Mouse (Mus musculus) intestine, embryonic 16.5 days (tissue): ENCODE measurements at regions not wholly inside any gene's neighbourhood (a gene's known extent, or its start where the extent isn't known, plus 50 kb on each side); places are given as distances from the start of the nearest gene placed in this dataset.

Experiments
- ATAC-seq: fragments of 200-750 bp; cut with Nextera tagmentation; 2 replicates; pipeline ENCODE4 v1.8.0; 2017; ENCODE audit warnings: moderate TSS enrichment, moderate library complexity
- H3K27ac ChIP-seq: fragments of 300-500 bp; sonication (generic); 2 replicates; pipeline ENCODE4 v1.5.1; 2014; ENCODE audit warnings: mild to moderate bottlenecking, low read length
- H3K27me3 ChIP-seq: fragments of 300-500 bp; sonication (generic); replicated peaks from 2 replicates; pipeline ENCODE4 v1.6.1; 2014; ENCODE audit warnings: low read length, control low read depth, mixed read lengths; ENCODE audit not compliant: control insufficient read depth, insufficient read depth
- H3K36me3 ChIP-seq: fragments of 300-500 bp; sonication (generic); 2 replicates; pipeline ENCODE4 v1.6.1; 2014; ENCODE audit warnings: low read length, control low read depth; ENCODE audit not compliant: control insufficient read depth, insufficient read depth
- H3K4me1 ChIP-seq: fragments of 300-500 bp; sonication (generic); 2 replicates; pipeline ENCODE4 v1.6.1; 2014; ENCODE audit warnings: low read length, control low read depth, mixed read lengths; ENCODE audit not compliant: control insufficient read depth, insufficient read depth
- H3K4me2 ChIP-seq: fragments of 300-500 bp; sonication (generic); 2 replicates; pipeline ENCODE4 v1.6.1; 2014; ENCODE audit warnings: low read depth, low read length, control low read depth
- H3K4me3 ChIP-seq: fragments of 300-500 bp; sonication (generic); 2 replicates; pipeline ENCODE4 v1.5.1; 2014; ENCODE audit warnings: mild to moderate bottlenecking, low read length
- H3K9ac ChIP-seq: fragments of 300-500 bp; sonication (generic); 2 replicates; pipeline ENCODE4 v1.6.1; 2014; ENCODE audit warnings: low read depth, low read length
- H3K9me3 ChIP-seq: fragments of 300-500 bp; sonication (generic); 2 replicates; pipeline ENCODE4 v1.6.1; 2016; ENCODE audit warnings: low read length, control low read depth; ENCODE audit not compliant: control insufficient read depth
- WGBS: fragments of 180-500 bp; shearing (Covaris S2); extraction: QIAGEN DNeasy Blood & Tissue Kit; methylation state at CpG from one replicate; pipeline ENCODE4 v1.1.7; 2014; 5-methylcytosine and 5-hydroxymethylcytosine counted together

DNA sequence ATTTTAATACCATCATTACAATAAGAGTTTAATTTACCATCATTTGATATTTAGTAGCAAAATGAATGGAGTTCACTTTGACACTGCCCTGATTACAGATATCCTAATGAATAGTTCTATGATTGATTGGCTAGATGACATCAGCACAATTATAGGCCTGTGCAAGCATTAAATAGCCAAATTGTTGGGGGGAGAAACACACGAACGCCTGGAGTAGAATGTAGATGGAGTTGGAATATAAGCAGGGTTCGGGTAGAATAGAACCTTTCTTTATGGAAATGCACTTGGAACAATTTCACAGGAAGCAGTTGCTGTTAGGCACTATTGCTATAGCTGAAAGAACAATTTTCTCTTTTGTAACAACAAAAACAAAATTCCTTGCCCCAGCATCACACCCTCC, 1739.8 kb downstream of the Diaph2 start:
- Histone ChIP-seq H3K4me3 (no peak overlapping the region), H3K27ac (no peak overlapping the region), H3K4me1 (no peaks in the 10 kb centered on the region), H3K4me2 (no peak overlapping the region), H3K9me3 (no peaks in the 10 kb centered on the region), H3K27me3 (no peaks in the 10 kb centered on the region), H3K9ac (no peak overlapping the region), H3K36me3 (no peaks in the 10 kb centered on the region)
- WGBS: 76% methylated on average over 3 of the region's 3 CpGs
- ATAC-seq: no peak

DNA sequence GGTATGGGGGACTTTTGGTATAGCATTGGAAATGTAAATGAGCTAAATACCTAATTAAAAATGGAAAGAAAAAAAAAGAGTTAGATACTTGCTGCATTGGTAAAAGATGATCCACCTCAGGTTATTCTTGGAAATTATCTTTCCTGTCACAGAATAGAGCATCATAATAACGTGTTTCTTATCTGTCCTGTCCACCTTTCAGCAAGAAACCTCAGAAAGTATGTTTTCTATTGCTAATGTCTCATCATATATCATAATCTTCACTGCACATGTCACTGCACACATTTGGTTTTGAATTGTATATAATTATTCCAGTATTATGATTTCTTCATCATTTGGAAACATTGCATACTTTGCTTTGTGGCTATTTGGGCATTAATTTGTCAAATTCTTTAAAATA, 1751.9 kb downstream of the Diaph2 start:
- H3K4me2 ChIP-seq: no peak overlapping the region
- H3K4me1 ChIP-seq: no peaks in the 10 kb centered on the region
- H3K27me3 ChIP-seq: no peaks in the 10 kb centered on the region
- ATAC-seq: no peak
- no peak overlapping the region for H3K27ac ChIP-seq
- H3K4me3 ChIP-seq: no peak overlapping the region
- H3K9me3 ChIP-seq: no peaks in the 10 kb centered on the region
- no peak overlapping the region for H3K9ac ChIP-seq
- WGBS: 56% methylated on average over 1 of the region's 1 CpGs
- no peaks in the 10 kb centered on the region for H3K36me3 ChIP-seq

GRCm38 (mm10) chrX:131506837-131507236, 1757.3 kb downstream of the Diaph2 start:
- H3K9me3 ChIP-seq: no peaks in the 10 kb centered on the region
- H3K4me3 ChIP-seq: no peak overlapping the region
- H3K9ac ChIP-seq: no peak overlapping the region
- ATAC-seq: no peak
- H3K27ac ChIP-seq: no peak overlapping the region
- H3K4me1 ChIP-seq: no peaks in the 10 kb centered on the region
- no peaks in the 10 kb centered on the region for H3K27me3 ChIP-seq
- H3K36me3 ChIP-seq: no peaks in the 10 kb centered on the region
- no peak overlapping the region for H3K4me2 ChIP-seq
